Mouse (Mus musculus) lung, embryonic 16.5 days (tissue): ENCODE data around the gene Dhx40. TPM values are rescaled to one million over a fixed set of nuclear protein-coding genes. Genes with fewer than 3 reads are reported as not detected.

ENCODE experiments used
- ATAC-seq: fragments of 200-750 bp; cut with Nextera tagmentation; 2 replicates; pipeline ENCODE4 v1.8.0; 2017; ENCODE audit warnings: low read depth, mild to moderate bottlenecking, moderate library complexity
- H3K27ac ChIP-seq: fragments of 300-500 bp; sonication (generic); 2 replicates; pipeline ENCODE4 v1.5.1; 2014; ENCODE audit warnings: mild to moderate bottlenecking, control low read depth, low read length
- H3K27me3 ChIP-seq: fragments of 300-500 bp; sonication (generic); 2 replicates; pipeline ENCODE4 v1.6.1; 2014; ENCODE audit warnings: low read depth, low read length, mixed read lengths; ENCODE audit not compliant: control insufficient read depth, insufficient read depth
- H3K36me3 ChIP-seq: fragments of 300-500 bp; sonication (generic); 2 replicates; pipeline ENCODE4 v1.6.1; 2014; ENCODE audit warnings: low read length; ENCODE audit not compliant: control insufficient read depth, insufficient read depth
- H3K4me1 ChIP-seq: fragments of 300-500 bp; sonication (generic); replicated peaks from 2 replicates; pipeline ENCODE4 v1.6.1; 2014; ENCODE audit warnings: low read length, mixed read lengths; ENCODE audit not compliant: control insufficient read depth, insufficient read depth
- H3K4me2 ChIP-seq: fragments of 300-500 bp; sonication (generic); 2 replicates; pipeline ENCODE4 v1.6.1; 2014; ENCODE audit warnings: low read depth, low read length, control low read depth
- H3K4me3 ChIP-seq: fragments of 300-500 bp; sonication (generic); 2 replicates; pipeline ENCODE4 v1.5.1; 2014; ENCODE audit warnings: mild to moderate bottlenecking, low read length, control low read depth
- H3K9ac ChIP-seq: fragments of 300-500 bp; sonication (generic); 2 replicates; pipeline ENCODE4 v1.6.1; 2014; ENCODE audit warnings: low read length, control low read depth
- H3K9me3 ChIP-seq: fragments of 300-500 bp; sonication (generic); 2 replicates; pipeline ENCODE4 v1.6.1; 2016; ENCODE audit warnings: low read length; ENCODE audit not compliant: control insufficient read depth
- WGBS: fragments of 180-500 bp; shearing (Covaris S2); extraction: QIAGEN DNeasy Blood & Tissue Kit; methylation state at CpG from one replicate; pipeline ENCODE4 v1.1.7; 2014; 5-methylcytosine and 5-hydroxymethylcytosine counted together
- polyA plus RNA-seq: library from polyadenylated mRNA; unstranded; fragments of >200 nt; fragmentation: Nextera tagmentation; extraction: Ambion mirVana; gene quantifications from 2 replicates; pipeline ENCODE4 v1.2.1, GENCODE M21; 2015

Dhx40 gene
- polyA plus RNA-seq, 1 experiment from 2014 or later: 28.4 TPM

GRCm38 (mm10) chr11:86840511-86841154 is 33.1 kb upstream of the Dhx40 start:
- Histone ChIP-seq H3K27me3 (no peaks in the 10 kb centered on the region), H3K36me3 (no peaks in the 10 kb centered on the region), H3K4me3 (no peak overlapping the region), H3K9me3 (no peaks in the 10 kb centered on the region), H3K4me2 (no peak overlapping the region), H3K27ac (peak overlapping the region; percentile 62), H3K9ac (no peak overlapping the region), H3K4me1 (peaks cover 17% of the 10 kb centered on the region)
- ATAC-seq: peak; percentile 89
- WGBS: 6% methylated on average over 3 of the region's 3 CpGs

DNA sequence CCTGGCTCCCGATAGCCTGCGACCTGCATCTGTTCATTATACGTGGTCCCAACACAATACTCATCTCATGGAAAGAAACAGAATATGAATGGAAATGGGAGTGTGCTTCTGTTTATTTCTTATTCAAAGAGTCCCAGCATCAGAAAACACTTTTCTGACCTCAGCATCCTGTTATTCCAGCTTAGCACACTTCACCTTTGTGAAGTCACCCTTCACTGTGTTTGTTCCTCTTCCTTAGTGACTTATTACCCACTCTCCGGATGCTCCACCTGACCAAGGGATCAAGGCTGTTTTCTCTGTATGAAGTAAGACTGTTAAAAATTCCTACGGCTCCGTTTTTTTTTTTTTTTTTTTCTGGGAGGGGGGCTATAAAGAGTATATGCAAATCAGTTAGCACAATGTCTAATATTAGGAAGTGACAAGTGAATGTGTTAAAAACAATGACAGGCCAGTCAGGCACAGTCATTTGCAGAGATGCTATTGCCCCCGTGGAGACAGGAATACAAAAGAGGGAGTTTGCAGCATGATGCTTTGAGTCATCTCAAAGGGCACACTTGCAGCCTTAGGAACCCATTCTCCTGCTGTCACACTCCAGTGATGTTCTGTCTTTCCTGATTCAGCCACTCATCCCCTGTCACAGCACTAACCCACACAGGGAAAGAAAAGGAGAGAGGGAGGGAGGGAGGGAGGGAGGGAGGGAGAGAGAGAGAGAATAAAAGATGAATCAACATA is 32.3 kb upstream of the Dhx40 start:
- H3K9me3 ChIP-seq: no peaks in the 10 kb centered on the region
- H3K4me2 ChIP-seq: no peak overlapping the region
- no peak overlapping the region for H3K4me3 ChIP-seq
- WGBS: 32% methylated on average over 7 of the region's 7 CpGs
- H3K9ac ChIP-seq: no peak overlapping the region
- 0 out of 2 replicates have a peak, but pooled peaks have one; percentile 35 for ATAC-seq
- H3K27ac ChIP-seq: peak overlapping the region; percentile 44
- H3K4me1 ChIP-seq: peaks cover 17% of the 10 kb centered on the region
- H3K27me3 ChIP-seq: no peaks in the 10 kb centered on the region
- no peaks in the 10 kb centered on the region for H3K36me3 ChIP-seq

DNA sequence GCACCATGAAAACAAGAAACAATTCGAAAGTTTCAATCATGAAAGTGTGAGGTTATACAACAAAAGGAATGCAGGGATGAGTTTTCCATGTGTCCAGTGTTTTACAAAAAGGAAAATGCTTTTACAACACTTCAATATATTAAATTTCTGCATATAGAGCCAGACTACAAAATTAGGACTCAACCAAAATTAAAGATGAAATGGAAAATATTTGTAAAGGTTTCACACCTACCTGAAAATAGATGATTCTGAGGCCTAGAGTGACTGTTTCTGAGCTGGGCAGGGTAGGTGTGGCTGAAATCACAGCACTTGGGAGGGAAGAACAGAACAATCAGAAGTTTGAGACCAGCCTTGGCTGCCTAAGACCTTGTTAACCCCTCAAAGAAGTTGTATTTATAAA is 31.2 kb upstream of the Dhx40 start:
- Histone ChIP-seq H3K36me3 (no peaks in the 10 kb centered on the region), H3K9me3 (no peaks in the 10 kb centered on the region), H3K4me1 (peaks cover 17% of the 10 kb centered on the region), H3K27ac (no peak overlapping the region), H3K4me3 (no peak overlapping the region), H3K9ac (no peak overlapping the region), H3K4me2 (no peak overlapping the region), H3K27me3 (no peaks in the 10 kb centered on the region)
- no peak for ATAC-seq
- WGBS: 77% methylated on average over 1 of the region's 1 CpGs

GRCm38 (mm10) chr11:86836366-86836765 is 28.8 kb upstream of the Dhx40 start:
- H3K4me3 ChIP-seq: no peak overlapping the region
- H3K27me3 ChIP-seq: no peaks in the 10 kb centered on the region
- no peak overlapping the region for H3K9ac ChIP-seq
- WGBS: 54% methylated on average over 2 of the region's 2 CpGs
- H3K36me3 ChIP-seq: no peaks in the 10 kb centered on the region
- H3K27ac ChIP-seq: 0 out of 2 replicates have a peak overlapping the region, but pooled peaks have one; percentile 8
- peak; percentile 83 for ATAC-seq
- no peaks in the 10 kb centered on the region for H3K9me3 ChIP-seq
- H3K4me2 ChIP-seq: no peak overlapping the region
- peaks cover 16% of the 10 kb centered on the region for H3K4me1 ChIP-seq

DNA sequence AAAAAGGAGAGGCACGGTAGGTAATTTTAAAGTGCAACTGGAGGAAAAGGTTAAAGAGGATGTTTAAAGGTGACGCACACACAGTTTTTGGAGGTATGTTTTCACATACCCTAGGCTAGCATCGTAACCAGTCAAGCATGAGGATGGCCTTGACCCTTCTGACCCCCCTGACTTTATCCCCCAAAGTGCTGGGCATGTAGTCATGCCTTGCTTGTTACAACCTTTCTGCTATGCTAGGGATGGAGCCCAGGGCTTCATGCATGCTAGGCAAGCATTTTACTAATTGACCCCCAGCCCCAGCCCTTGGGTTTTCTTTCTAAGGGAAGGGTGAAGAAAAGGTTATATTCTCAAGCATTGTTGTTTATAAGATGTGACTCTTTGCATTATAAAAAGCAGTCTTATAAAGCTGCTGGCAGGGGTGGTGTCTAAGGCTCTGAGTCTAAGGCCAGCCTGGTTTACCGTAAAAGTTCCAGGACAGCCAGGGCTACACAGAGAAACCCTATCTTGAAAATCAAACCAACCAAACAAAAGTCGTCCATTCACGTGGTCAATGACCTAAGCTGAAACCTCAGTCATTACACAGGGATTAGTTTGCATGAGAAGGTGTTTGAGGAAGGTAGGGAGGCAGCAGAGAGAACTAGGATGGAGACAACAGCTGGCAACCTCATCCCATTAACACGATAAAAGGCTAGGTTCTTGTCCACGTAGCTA is 27.2 kb upstream of the Dhx40 start:
- Histone ChIP-seq H3K9me3 (no peaks in the 10 kb centered on the region), H3K9ac (no peak overlapping the region), H3K27me3 (no peaks in the 10 kb centered on the region), H3K4me2 (no peak overlapping the region), H3K36me3 (no peaks in the 10 kb centered on the region), H3K4me3 (no peak overlapping the region), H3K4me1 (peaks cover 5% of the 10 kb centered on the region; the same call in 1 of the 2 replicates), H3K27ac (no peak overlapping the region)
- no peak for ATAC-seq
- 65% methylated on average over 8 of the region's 8 CpGs for WGBS

- no peak overlapping the region for H3K4me2 ChIP-seq
- H3K9me3 ChIP-seq: no peaks in the 10 kb centered on the region
- no peak overlapping the region for H3K4me3 ChIP-seq
- no peak overlapping the region for H3K9ac ChIP-seq
- ATAC-seq: no peak
- H3K4me1 ChIP-seq: no peaks in the 10 kb centered on the region; the same call in 1 of the 2 replicates
- H3K36me3 ChIP-seq: no peaks in the 10 kb centered on the region
- 80% methylated on average over 7 of the region's 7 CpGs for WGBS
- no peaks in the 10 kb centered on the region for H3K27me3 ChIP-seq
- no peak overlapping the region for H3K27ac ChIP-seq
Observed at GRCm38 (mm10) chr11:86834050-86834449, 26.5 kb upstream of the Dhx40 start.

DNA sequence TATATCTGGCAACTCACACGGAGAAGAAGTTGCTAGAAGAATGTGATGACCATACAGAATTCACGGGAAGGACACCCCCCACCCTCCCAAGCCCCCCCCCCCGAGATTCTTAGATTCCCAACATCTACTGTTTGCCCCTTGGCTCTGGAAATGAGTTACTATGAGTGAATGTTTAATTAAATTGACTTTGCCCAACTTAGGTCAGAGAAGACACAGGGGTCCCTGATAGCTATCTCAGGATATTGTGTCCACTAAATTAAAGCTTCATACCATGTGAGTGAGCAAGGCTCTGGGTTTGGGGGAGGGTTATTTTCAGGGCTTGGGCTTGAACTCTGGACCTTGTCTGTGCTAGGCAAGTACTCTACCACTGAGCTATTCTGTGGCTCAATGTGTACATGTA is 25.6 kb upstream of the Dhx40 start:
- 47% methylated on average over 3 of the region's 3 CpGs for WGBS
- Histone ChIP-seq H3K9ac (no peak overlapping the region), H3K9me3 (no peaks in the 10 kb centered on the region), H3K4me2 (no peak overlapping the region), H3K4me1 (no peaks in the 10 kb centered on the region; the same call in 1 of the 2 replicates), H3K27ac (no peak overlapping the region), H3K27me3 (no peaks in the 10 kb centered on the region), H3K36me3 (no peaks in the 10 kb centered on the region), H3K4me3 (no peak overlapping the region)
- no peak for ATAC-seq

GRCm38 (mm10) chr11:86828396-86828795 is 20.9 kb upstream of the Dhx40 start:
- Histone ChIP-seq H3K4me1 (no peaks in the 10 kb centered on the region), H3K4me3 (no peak overlapping the region), H3K27ac (peak overlapping the region; percentile 55), H3K9ac (peak overlapping the region; percentile 20; the same call in 1 of the 2 replicates), H3K4me2 (no peak overlapping the region), H3K9me3 (no peaks in the 10 kb centered on the region), H3K27me3 (no peaks in the 10 kb centered on the region), H3K36me3 (no peaks in the 10 kb centered on the region)
- 8% methylated on average over 6 of the region's 6 CpGs for WGBS
- ATAC-seq: peak; percentile 54
